Mouse (Mus musculus) kidney, postnatal 25 days (tissue): ENCODE measurements around the gene Sh3d21.

Experiments
- DNase-seq, 2 experiments: peaks; one replicate each; pipeline ENCODE4 v3.0.0; 2021; ENCODE audit warnings: mixed read lengths in 2 of 2

The Sh3d21 gene

DNA sequence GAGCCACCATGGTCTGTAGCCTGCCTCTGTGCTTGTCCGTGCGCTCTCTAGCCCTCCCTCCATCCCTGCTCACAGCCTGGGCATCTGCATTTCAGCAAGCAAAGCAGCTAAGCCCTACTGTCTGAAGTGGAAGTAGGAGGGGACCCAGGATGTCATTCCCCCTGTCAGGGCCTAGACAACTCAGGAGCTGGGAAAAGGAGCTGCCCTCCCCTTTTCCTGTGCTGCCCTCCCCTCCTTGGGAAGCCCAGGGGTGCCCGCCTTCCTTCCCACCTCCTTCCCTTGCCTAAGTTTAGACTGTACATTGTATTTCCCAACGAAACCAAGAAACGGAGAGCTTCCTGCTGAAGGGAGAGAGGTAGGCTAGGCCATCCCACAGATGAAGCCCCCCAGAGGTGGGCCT lies 22.3 kb downstream of the Sh3d21 start:
- DNase-seq: peak; percentile 42 to 70

DNA sequence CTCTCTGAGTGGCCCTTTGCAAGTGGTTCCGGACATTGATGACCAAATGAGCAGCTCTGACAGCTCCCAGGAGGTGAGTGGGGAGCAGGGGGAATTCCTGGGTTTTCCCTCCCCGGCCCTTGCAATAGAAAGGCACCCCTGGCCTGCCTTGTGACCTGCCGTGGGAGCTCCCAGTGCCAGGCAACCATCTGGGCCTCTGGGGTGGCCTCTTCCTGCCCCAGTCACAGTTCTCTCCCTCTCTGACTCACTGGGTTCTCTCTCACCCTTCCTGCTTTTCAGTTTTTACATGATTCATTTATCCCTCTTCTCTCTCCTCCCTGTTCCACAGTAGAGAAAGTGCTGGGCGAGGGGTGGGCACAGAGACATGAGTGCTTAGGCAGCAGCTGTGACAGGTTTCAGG lies 25.5 kb downstream of the Sh3d21 start:
- DNase-seq: no peak

DNA sequence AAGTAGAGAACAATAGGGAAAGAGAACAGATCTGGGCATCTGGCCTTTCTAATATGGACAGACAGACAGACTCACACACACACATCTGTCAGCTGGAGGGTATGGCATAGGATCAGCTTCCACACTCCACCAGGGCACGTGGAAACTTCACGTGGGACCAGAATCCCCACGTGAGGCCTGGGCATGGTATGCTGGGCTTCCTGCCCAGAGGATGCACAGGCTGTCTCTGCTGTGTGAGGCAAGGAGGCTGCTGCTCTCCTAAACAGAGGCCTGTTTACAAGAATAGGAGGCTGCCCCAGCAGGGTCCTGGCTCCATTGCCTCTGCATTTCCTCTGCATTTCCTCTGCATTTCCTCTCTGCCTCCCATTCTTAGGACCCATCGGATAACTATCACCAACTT lies 28.7 kb downstream of the Sh3d21 start:
- DNase-seq: peak in 1 of 2 experiments; percentile 60

DNA sequence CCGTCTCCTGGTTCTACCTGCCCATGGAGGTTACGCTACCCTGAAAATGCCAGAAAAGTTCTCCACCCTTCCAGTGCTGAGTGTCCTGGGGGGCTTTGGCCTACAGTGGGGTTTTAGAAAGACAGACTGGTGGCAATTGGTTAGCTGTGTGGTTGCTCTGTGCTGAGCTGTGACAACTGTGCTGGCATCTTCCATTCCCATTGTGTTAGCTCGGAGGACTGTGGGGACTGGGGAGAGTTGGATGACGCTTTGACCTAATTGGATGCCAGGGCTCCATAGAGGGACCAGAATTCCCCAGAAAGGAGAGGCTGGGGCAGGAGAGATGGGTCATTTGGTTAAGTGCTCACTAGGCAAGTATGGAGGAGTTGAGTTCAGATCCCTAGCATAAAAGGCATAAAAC lies 29.1 kb downstream of the Sh3d21 start:
- DNase-seq: no peak

DNA sequence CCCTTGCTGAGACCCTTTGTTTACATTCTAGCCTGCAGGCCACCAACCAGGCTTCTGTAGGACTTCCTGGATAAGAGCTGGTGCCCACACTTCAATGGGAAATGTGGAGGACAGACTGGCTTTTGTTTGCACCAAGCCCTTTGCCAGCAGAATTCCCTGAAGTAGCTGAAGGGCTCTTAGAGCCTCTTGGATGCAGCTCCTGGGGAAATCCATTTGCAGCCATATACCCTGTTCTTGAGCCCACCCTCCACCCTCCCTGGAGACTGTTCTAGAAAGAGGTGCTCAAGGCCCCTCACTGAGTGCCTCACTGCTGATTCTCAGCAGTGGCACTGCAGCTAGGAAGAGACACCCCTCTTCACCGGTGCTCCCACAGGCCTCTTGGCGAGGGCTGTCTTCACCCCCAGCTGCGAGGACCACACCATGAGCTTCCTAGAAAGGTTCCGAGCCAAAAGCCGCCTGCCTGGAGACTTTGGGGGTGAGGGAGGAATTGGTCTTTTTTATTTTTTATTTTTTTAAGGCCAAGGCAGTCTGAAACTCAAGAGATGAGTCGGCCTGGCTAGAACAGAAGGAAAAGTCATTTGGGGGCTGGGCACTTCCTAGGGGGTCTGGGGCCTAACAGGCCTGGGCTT lies 30.5 kb downstream of the Sh3d21 start:
- no peak for DNase-seq

DNA sequence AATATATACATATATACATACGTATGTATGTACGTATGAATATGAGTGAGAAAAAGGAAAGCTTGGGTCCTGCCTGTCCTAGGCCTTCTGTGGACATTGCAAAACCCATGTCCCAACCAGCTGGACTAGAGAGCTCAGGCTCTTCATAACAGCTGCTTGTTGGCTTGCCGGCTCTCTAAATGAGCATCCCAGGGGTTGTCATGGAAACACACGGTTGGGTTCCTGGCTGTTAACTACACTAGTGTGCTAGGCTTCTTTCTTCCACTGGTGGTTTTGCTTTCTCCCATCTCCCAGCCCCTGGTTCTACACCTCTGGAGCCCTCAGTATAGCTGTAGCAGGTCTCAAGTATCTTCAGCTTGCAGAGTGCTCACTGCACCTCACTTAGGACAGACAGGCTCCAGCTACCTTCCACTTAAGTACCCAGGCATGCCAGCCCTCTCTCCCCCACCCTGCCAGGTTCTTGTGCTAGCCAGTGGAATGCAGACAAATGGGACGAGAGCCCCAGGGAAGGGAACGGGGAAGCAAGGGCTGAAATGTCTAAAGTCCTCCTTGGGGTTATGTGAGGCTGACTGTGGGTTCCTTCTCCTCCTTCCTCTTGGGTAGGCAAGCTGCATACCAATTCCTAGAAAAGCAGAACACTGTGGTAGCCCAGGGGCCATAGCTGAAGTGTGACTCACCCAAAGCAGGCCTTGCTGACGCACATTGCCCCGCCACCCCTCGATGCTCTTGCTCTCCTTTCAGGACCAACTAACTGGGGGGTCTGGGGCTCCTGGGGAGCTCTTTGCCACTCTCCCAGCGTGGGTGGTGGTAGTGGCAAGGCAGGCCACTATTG lies 31.8 kb downstream of the Sh3d21 start:
- DNase-seq: peak; percentile 43 to 76

DNA sequence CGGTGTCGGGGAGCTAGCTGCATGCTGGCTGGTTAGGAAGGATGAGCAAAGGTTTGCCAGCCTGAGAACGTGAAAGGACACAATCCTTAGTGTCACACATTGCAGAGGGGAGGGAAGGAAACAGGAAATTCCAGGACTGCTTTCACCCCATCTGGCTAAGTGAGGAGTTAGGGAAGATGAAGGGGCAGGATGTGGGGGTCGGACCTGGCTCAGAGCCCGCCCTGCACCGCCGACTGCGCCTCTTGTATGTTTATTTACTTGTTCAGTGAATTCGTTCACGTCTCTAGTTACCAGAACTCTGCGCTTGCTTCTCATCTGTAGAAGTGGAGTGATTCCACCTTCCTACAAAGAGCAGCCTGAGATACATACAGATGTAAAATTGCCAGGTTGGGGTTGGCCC lies 32.8 kb downstream of the Sh3d21 start:
- peak; percentile 60 to 69 for DNase-seq

DNA sequence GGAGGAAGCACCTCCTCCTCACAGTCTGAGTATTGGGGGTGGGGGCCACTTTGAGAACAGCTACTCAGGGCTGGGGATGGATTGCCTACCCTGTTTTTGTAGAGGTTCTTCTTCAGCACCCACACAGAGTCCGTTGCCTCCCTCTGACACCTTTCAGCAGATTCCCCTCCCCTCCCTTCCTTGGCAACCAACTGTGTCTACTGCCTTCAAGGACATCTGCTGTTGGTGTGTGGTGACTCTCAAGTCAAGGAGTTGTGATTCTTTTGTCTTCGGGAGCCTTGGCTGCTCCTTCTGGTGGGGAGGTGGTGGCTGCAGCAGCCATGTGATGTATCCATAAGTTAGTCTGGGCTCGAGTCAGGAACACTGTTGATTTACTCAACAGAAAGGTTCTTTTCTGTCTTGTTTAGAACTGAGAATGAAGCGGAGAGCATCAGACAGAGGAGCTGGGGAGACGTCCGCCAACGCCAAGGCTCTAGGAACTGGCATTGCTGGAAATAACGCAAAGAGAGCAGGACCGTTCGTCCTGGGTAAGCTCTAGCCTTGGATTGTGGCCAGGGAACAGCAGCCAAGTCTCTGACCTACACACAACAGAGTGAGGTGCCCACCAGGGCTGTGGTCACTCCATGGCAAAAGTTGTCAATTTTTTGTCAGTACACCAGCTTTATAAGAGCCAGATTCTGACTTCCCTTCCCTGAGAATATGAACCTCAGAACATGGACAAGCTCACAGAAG lies 39.8 kb downstream of the Sh3d21 start:
- DNase-seq: no peak

DNA sequence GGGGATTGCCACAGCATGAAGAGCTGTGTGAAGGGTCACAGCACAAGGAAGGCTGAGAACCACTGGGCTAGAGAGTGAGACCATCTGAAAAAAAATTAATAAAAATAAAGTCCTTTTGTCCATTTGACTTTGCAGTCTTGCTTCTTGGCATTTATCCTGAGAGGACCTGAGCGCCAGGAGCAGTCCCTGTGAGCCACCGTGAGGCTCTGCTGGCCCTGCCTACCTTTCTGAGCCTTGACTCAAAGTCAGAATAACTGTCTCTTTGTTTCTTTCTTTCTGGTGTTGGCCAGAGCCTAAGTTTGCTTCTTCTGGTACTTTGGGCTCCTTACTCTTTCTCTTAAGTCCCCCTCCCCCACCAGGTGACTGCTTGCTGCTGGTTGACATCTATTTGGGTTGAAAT lies 42.8 kb downstream of the Sh3d21 start:
- DNase-seq: no peak

DNA sequence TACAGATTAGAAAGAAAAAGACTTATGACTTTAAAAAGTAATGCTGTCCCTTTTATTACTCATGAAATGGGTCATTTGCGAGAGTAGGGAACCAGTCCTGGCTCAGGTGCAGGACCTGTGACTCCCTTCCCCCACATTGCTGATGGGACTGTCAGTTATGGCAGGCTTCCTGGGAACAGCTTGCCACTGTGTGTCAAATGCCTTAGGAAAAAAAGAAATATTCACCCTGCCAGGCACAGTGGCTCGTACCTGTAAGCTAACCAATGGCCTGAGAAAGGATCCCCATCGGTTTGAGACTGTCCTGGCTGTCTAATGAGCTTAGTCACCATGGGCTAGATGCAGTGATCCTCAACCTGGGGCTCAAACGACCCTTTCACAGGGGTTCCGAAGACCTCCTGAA lies 43.2 kb downstream of the Sh3d21 start:
- DNase-seq: no peak

DNA sequence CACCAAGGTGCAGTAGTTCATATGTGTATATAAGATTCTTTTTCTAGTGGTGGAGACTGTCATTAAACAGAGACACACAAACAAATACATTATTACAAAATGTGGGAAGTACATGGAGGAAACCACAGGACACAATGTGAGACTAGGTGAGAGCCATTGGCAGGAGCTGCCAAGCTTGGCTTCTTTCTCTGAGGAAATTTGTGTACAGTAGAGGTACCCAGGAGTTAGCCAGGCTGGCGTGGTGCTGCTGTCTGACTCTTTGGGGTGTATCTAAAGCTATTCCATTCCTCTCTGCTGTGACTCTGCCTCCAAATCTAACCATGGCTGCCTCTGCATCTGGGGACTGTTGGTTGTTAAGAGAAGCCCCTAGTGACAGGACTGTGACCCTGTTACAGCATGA lies 44.2 kb downstream of the Sh3d21 start:
- no peak for DNase-seq

DNA sequence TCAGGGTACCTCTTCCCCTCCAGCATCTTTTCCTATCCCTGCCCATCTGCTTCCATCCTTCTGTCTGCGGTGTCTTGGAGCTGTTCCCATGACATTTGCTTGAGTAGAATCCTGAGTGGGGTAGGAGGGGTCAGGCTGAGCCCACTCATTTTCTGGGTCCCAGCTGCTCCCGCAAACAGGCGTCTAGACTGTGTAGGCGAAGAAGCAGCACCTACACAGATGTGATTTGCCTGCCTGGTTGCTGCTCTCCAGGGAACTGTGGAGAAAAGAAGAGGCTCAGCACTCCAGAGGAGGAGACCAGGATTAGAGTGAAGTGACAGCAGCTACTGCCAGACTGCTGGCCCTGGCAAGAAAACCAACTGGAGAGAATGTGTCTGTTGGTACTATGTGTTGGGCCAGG lies 44.6 kb downstream of the Sh3d21 start:
- no peak for DNase-seq

DNA sequence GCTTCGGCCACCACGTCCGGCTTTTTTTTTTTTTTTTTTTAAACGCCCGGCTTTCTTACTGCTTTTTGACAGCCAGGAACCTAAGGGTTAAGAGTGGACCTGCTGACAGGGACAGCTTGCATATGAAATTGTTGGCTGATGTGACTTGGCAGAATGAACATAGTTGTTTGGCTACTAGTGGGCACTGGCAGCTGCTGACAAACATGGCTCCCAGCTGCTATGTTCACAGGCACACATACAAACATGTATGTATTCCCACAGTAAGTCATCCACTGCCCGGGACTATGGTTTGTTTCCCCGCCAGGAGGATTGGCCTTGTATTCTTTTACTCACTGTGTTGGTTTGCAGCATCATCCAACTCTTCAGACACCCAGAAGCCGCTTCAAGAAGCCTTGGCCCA lies 46.2 kb downstream of the Sh3d21 start:
- DNase-seq: no peak

DNA sequence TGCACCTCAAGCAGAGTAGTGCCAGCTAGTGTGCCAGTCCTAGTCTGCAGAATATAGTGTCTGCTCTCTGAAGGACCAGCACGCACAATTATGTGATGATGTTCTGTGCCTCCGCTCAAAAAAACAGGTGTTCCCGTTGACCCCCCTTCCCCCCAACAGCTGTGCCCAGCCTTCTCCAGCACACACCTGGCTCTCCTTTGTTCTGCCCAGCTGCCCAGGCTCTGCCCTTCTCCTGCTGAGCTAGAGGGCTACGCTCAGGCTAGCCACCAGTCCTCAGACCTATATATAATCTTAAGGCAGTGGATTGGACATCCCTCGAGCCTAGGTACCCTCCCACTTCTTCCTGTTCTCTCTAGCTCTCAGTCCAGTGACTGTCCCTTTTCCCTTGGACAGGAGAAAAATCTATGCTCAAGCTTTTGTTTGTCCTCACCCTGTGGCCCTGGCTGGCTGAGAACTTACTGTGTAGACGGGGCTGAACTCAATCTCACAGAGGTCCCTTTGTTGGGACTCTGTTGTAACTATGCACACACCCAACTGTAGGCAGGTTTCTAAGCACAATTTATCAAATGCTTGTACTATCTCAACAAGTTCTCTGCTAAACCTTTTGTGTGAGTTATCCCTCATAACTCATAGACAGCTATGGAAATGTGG lies 47.3 kb downstream of the Sh3d21 start:
- DNase-seq: no peak

DNA sequence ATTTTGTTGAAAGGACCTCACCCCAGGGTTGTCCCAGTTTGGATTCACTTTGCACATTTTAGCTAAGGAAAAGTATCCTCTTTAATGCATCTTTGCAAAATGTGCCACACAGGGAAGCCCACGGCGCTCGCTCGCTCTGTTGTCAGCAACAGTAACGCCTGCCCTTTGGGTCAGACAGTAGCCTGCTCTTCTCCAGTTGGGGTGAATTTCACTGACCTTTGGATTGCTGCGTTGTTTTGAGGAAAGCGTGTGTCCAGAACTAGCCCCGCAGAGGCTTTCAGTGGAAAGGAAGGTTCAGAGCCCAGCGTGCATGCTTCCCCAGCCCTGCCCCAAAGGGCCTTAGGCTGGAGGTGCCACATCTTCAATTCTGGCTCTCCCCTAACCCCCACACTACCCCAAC lies 47.9 kb downstream of the Sh3d21 start:
- DNase-seq: no peak

DNA sequence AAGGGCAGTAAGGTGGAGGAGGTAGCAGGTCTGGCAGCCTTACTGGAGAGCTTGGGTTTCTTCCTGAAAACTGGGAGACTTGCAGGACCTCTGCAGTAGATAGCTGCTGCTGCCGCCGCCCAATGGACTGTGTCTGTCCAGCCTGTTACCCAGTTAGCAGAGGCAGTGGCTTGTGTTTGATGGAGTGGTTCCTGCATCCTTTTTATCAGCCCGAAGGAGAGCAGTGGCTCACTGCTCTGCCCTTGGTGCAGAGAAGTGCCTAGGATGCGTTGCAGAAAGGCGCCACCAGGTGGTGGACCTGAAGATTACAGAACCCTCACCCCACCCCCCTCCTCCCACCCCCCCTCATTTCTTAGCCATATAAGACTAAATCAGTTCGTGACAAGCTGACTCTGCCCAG lies 49.3 kb downstream of the Sh3d21 start:
- peak; percentile 72 to 79 for DNase-seq

DNA sequence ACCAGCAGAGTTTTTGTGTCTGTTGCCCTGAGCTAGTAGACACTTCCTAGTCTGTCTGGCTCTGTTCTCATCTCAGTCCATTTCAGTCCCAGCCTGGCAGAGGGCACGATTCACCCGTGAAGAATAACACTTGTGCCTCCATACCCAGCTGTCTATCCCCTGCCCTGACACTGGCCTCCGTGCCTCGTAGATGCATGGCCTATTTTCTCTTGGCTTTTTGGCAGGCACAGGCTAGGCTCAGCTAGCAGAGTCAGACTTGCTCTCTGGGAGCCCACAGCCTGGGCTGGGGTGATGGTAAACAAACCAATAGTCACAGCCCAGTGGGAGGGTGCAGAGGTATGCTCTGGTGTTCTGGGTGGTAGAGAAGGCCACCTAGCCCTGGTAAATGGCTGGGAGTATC lies 50.0 kb downstream of the Sh3d21 start:
- peak in 1 of 2 experiments; percentile 56 for DNase-seq

DNA sequence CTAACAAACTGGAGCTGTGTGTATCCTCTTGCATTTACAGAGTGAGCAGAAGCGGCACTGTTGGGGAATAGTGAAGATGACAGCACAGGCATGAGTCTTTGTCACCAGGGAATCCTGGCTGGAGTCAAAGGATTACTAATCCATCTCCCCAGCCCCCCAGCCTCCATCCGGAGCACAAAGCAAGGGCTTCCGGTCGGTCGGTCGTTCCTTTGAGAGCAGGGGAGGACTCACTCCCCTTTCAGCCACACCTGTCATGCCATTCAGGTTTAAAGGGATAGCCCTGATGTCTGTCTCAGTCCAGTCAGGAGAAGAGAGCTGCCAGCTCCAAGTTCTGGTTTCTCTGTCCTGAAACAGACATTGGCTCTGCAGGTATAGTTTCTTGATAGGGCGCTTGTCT lies 52.1 kb downstream of the Sh3d21 start:
- peak; percentile 55 to 74 for DNase-seq

DNA sequence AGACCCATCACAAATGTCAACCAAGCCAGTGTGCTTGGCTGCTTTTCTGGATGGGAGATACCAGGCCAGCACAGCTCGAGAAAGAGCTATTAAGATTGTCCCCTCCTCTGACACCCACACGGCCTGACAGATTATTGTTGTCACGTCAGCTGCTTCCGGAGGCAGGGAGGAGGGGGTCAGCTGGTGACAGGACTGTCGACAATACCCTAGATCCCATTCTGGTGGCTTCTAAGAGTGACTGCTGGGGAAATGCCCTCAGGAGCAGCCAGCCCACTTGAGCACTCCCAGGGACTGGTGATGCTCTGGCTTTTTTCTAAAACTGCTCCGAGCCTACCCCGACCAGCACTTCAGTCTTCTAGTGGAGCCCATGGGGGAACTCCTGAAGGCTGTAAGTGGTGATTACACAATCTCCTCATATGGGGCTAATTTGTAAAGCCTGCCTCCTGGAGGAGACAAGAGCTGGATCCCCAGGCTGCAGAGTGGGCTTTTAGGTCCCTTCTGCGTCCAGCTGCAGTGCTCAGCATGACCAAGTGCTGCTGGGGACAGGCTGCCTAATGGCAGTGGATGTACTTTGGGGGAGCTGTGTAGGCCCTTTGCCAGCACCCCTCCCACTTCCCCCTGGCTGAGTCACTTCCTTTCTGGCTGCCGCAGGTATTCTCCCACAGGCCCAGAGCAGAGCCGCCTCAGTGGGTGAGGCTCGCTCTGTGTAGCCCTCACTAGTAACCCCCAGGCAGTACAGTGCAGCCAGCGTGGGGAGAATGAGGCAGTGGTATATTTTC lies 52.7 kb downstream of the Sh3d21 start:
- peak; percentile 84 to 93 for DNase-seq

DNA sequence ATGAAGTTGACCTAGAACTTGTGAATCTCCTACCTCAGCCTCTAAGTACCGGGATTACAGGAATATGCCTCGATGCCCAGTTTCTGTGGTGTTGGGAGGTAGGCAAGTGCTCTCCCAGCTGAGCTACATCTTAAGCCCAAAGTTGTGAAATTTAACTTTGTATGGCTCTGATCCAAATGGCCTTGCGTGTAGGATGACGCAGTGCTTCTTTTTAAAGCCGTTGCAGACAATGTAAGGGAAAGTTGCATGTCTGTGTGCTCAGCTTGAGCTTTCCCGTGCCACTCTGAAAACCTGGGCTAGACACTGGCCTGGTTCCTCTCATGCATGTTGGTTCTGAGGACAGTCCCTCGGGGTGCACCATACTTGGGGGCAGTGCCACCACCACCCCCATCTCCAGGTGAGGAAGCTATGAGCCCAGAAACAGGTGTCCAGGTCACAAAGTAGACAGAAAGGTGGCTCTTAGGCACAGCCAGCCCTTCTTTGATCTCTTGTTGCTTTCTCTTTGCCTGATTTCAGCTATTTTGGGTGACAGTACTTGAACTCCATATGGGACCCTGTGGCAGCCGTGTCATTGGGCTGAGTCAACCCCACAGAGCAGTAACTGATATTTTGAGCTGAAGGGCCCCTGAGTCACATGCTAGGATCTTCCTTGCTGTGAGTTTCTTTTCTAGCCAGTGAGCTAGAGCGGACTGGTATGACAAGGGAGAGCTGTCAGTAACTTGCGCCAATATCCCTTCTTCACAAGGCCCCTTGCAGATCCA lies 53.5 kb downstream of the Sh3d21 start:
- DNase-seq: no peak

DNA sequence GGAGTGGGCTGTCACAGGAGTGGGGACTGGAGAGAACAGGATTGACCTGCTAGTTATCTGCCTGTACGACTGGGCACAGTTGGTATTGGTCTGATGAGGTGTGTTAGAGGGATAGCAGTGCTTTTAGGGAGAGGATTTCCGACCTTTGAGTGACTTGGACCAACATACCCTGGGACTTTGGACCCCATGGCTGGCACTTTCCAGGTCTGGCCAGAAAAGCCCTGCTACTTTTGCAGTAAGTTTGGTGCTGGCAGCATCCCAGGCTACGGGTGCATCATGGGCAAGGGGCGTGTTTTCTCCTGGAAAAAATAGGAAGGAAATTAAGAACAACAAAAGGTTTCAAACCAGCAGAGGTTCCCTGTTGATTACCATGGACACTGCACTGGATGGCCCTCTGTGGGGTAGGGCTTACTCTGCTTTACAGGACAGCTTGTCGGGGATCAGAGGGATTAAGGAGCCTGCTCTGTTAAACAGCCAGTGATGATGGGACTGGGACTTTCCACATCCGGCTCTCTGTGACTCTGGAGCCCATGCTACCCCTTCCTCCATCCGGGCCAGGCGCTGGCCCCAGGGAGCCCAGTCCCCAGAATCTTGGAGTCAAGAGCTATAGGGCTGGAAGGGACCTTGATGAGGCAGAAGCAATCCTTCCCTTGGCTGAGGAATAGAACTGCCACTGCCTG lies 55.1 kb downstream of the Sh3d21 start:
- DNase-seq: peak; percentile 95
